Mouse (Mus musculus) ES-Bruce4 (cell line): ENCODE measurements around the gene Syt16.

Experiments used
- CTCF ChIP-seq: IDR thresholded peaks from one replicate; pipeline ENCODE4 v1.8.1; 2011; ENCODE audit warnings: low read depth, low read length
- EP300 ChIP-seq: IDR thresholded peaks from 2 replicates; pipeline ENCODE4 v1.6.1; 2011; ENCODE audit warnings: low read depth, low read length; ENCODE audit not compliant: insufficient read depth

GRCm38 (mm10) chr12:73998128-73998456 is 631 bp downstream of the Syt16 start:
- no peak for TF ChIP-seq CTCF
- no peak for TF ChIP-seq EP300
